Mouse (Mus musculus) liver, postnatal 0 days (tissue): ENCODE data around the gene Dysf. TPM values are rescaled to one million over a fixed set of nuclear protein-coding genes. Genes with fewer than 3 reads are reported as not detected.

Experiments
- ATAC-seq: fragments of 200-750 bp; cut with Nextera tagmentation; 2 replicates; pipeline ENCODE4 v1.8.0; 2017; ENCODE audit warnings: mild to moderate bottlenecking, moderate library complexity
- DNase-seq: peaks from one replicate; pipeline ENCODE4 v3.0.0-alpha.2; 2016
- H3K27ac ChIP-seq: fragments of 300-500 bp; sonication (generic); 2 replicates; pipeline ENCODE4 v1.5.1; 2014; ENCODE audit warnings: antibody characterized with exemption, moderate library complexity, mild to moderate bottlenecking, low read depth
- H3K27me3 ChIP-seq: fragments of 300-500 bp; sonication (generic); 2 replicates; pipeline ENCODE4 v1.6.1; 2014; ENCODE audit warnings: low read length, control low read depth, mixed read lengths; ENCODE audit not compliant: insufficient read depth
- H3K36me3 ChIP-seq: fragments of 300-500 bp; sonication (generic); replicated peaks from 2 replicates; pipeline ENCODE4 v1.6.1; 2014; ENCODE audit warnings: mild to moderate bottlenecking, control low read depth, low read length, moderate library complexity, mixed read lengths; ENCODE audit not compliant: insufficient read depth
- H3K4me1 ChIP-seq: fragments of 300-500 bp; sonication (generic); 2 replicates; pipeline ENCODE4 v1.6.1; 2014; ENCODE audit warnings: antibody characterized with exemption, mild to moderate bottlenecking, control low read depth; ENCODE audit not compliant: insufficient read depth
- H3K4me2 ChIP-seq: fragments of 300-500 bp; sonication (generic); 2 replicates; pipeline ENCODE4 v1.6.1; 2014; ENCODE audit warnings: low read depth, mild to moderate bottlenecking, low read length, moderate library complexity, mixed read lengths
- H3K4me3 ChIP-seq: fragments of 300-500 bp; sonication (generic); 2 replicates; pipeline ENCODE4 v1.5.1; 2014; ENCODE audit warnings: low read depth, low read length
- H3K9ac ChIP-seq: fragments of 300-500 bp; sonication (generic); replicated peaks from 2 replicates; pipeline ENCODE4 v1.6.1; 2014; ENCODE audit warnings: mild to moderate bottlenecking, moderate library complexity
- H3K9me3 ChIP-seq: fragments of 300-500 bp; sonication (generic); 2 replicates; pipeline ENCODE4 v1.6.1; 2016; ENCODE audit warnings: mild to moderate bottlenecking, control low read depth, low read length, mixed read lengths
- CTCF ChIP-seq: sonication (generic); IDR thresholded peaks from 2 replicates; pipeline ENCODE4 v1.5.1; 2016; ENCODE audit warnings: antibody characterized with exemption, low read depth
- EP300 ChIP-seq: IDR thresholded peaks from 2 replicates; pipeline ENCODE4 v1.6.1; 2016; ENCODE audit warnings: antibody characterized with exemption, low read depth, mild to moderate bottlenecking
- WGBS: fragments of 180-500 bp; shearing (Covaris S2); extraction: QIAGEN DNeasy Blood & Tissue Kit; methylation state at CpG from one replicate; pipeline ENCODE4 v1.1.7; 2014; ENCODE audit not compliant: insufficient replicate concordance; 5-methylcytosine and 5-hydroxymethylcytosine counted together
- polyA plus RNA-seq: library from polyadenylated mRNA; unstranded; fragments of >200 nt; fragmentation: Nextera tagmentation; extraction: Ambion mirVana; gene quantifications from 2 replicates; pipeline ENCODE4 v1.2.1, GENCODE M21; 2015

Gene Dysf
- polyA plus RNA-seq, 1 experiment from 2014 or later = 2.7 TPM

DNA sequence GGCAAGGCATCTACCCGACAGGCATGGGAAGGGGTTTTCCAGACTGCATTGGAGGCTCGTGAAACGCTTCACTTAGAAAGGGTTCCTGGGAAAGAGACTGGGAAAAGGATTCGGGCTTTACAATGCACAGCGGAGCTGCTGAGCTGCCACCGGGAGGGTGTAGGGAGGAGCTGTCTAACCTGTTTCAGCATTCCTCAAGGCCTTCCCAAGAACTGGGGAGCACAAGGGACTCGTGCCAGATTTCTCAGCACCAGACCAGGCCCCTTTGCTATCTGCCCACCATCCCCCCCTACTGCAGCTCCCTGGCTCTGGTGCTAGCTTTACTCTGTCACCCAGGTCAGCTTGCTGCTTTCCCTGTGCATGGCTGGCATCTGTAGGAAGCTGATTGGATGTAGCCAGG is 124.7 kb downstream of the Dysf start:
- no peaks in the 10 kb centered on the region for H3K36me3 ChIP-seq
- H3K9ac ChIP-seq = no peak overlapping the region
- DNase-seq (no peak), ATAC-seq (no peak)
- H3K4me1 ChIP-seq = no peaks in the 10 kb centered on the region
- H3K4me3 ChIP-seq = no peak overlapping the region
- H3K9me3 ChIP-seq = no peaks in the 10 kb centered on the region
- H3K27me3 ChIP-seq = no peaks in the 10 kb centered on the region
- no peak overlapping the region for H3K27ac ChIP-seq
- no peak overlapping the region for H3K4me2 ChIP-seq
- TF ChIP-seq CTCF (no peak), EP300 (no peak)
- 63% methylated on average over 7 of the region's 7 CpGs for WGBS

DNA sequence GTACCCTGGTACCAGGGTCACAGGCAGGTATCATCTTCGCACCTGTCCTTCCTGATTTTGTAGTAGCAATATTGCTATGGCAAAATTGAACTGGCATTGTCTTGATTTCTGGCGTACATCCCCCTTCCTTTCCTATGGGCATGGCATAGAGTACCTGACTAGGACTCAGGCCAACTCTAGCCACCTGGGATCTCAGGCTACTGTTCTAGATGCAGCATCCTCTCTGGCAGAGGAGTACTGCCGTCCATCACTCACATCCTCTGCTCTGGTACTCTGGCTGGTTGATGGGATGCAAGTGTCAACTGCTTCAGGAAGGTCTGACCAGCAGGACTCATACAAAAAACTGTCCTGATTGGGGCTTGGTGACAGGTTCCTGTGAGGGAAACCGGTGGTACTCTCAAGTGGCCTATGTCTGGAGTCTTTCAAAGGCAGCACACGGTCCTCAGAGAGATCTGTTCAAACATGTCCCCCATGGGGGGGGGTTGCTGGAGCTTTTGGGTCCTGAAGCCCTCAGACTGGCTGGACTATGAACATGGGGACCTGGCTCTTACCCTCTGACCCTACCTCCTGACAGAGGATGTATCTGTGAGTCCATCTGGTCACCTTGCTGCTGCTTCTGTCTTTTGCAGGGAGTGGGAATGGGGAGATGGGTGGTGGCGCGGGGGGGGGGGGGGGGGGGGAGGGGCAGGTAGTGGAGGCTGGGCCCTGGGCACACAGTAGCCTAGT is 125.8 kb downstream of the Dysf start:
- ATAC-seq = no peak
- no peak for DNase-seq
- 72% methylated on average over 5 of the region's 7 CpGs for WGBS
- Histone ChIP-seq H3K4me3 (no peak overlapping the region), H3K27ac (no peak overlapping the region), H3K4me1 (no peaks in the 10 kb centered on the region), H3K27me3 (no peaks in the 10 kb centered on the region), H3K9ac (no peak overlapping the region), H3K9me3 (no peaks in the 10 kb centered on the region), H3K4me2 (no peak overlapping the region), H3K36me3 (no peaks in the 10 kb centered on the region)
- no peak for TF ChIP-seq EP300

- H3K27me3 ChIP-seq = no peaks in the 10 kb centered on the region
- ATAC-seq = no peak
- no peak for DNase-seq
- H3K4me3 ChIP-seq = no peak overlapping the region
- H3K27ac ChIP-seq = no peak overlapping the region
- no peak overlapping the region for H3K4me2 ChIP-seq
- TF ChIP-seq EP300 = no peak
- TF ChIP-seq CTCF = no peak
- no peaks in the 10 kb centered on the region for H3K36me3 ChIP-seq
- H3K4me1 ChIP-seq = no peaks in the 10 kb centered on the region
- H3K9me3 ChIP-seq = no peaks in the 10 kb centered on the region
- H3K9ac ChIP-seq = no peak overlapping the region
- 73% methylated on average over 23 of the region's 23 CpGs for WGBS
These were observed 126.5 kb downstream of the Dysf start for GRCm38 (mm10) chr6:84134722-84135394.

- Histone ChIP-seq H3K9me3 (no peaks in the 10 kb centered on the region), H3K27ac (no peak overlapping the region), H3K9ac (no peak overlapping the region), H3K4me1 (no peaks in the 10 kb centered on the region), H3K27me3 (no peaks in the 10 kb centered on the region), H3K36me3 (no peaks in the 10 kb centered on the region), H3K4me2 (no peak overlapping the region), H3K4me3 (no peak overlapping the region)
- 83% methylated on average over 8 of the region's 9 CpGs for WGBS
- ATAC-seq (no peak), DNase-seq (no peak)
- TF ChIP-seq CTCF (no peak), EP300 (no peak)
These were observed 127.3 kb downstream of the Dysf start for GRCm38 (mm10) chr6:84135709-84136108.

DNA sequence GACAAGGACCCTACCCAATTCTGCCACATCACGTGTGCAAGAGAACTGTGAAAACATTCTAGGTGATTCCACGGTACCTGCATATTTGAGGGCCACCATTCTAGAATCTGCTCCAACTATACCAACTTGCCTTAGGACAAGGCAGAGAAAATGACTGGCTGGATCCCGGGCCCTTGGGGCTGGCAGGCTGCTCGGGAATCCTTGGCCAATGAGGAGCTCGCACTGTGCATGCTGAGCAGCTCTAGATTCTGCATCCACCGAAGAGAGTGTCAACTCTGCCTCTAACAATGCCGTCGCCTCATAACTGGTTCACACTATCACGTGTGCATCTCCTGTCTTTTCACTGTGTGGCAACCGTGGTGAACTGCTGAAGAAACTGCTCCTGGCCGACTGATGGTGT is 128.0 kb downstream of the Dysf start:
- no peak for ATAC-seq
- H3K4me2 ChIP-seq = no peak overlapping the region
- no peak overlapping the region for H3K9ac ChIP-seq
- no peaks in the 10 kb centered on the region for H3K4me1 ChIP-seq
- no peak for DNase-seq
- H3K9me3 ChIP-seq = no peaks in the 10 kb centered on the region
- H3K27ac ChIP-seq = no peak overlapping the region
- H3K27me3 ChIP-seq = no peaks in the 10 kb centered on the region
- 80% methylated on average over 11 of the region's 11 CpGs for WGBS
- no peaks in the 10 kb centered on the region for H3K36me3 ChIP-seq
- no peak overlapping the region for H3K4me3 ChIP-seq
- TF ChIP-seq CTCF (no peak), EP300 (no peak)

GRCm38 (mm10) chr6:84139932-84140331 is 131.5 kb downstream of the Dysf start:
- Histone ChIP-seq H3K27ac (no peak overlapping the region), H3K9me3 (no peaks in the 10 kb centered on the region), H3K4me3 (no peak overlapping the region), H3K27me3 (no peaks in the 10 kb centered on the region), H3K4me2 (no peak overlapping the region), H3K4me1 (no peaks in the 10 kb centered on the region), H3K9ac (no peak overlapping the region), H3K36me3 (no peaks in the 10 kb centered on the region)
- WGBS = 77% methylated on average over 14 of the region's 14 CpGs
- no peak for ATAC-seq
- TF ChIP-seq EP300 (no peak), CTCF (no peak)
- no peak for DNase-seq
